Mouse (Mus musculus) adrenal gland, postnatal 4 days (tissue): ENCODE results near the gene Slc27a3. TPM values are rescaled to one million over a fixed set of nuclear protein-coding genes. Genes with fewer than 3 reads are reported as not detected.

Source experiments
- DNase-seq, 2 experiments: peaks; one replicate each; pipeline ENCODE4 v3.0.0; 2021 to 2022; ENCODE audit warnings: low spot score in 2 of 2, mixed read lengths in 2 of 2
- total RNA-seq, 2 experiments: library from RNA; stranded (reverse); gene quantifications; 2 replicates each; pipeline ENCODE4 v1.2.3; 2021

Gene Slc27a3
- total RNA-seq, 2 experiments from 2014 or later = 76.7 to 83.4 TPM

DNA sequence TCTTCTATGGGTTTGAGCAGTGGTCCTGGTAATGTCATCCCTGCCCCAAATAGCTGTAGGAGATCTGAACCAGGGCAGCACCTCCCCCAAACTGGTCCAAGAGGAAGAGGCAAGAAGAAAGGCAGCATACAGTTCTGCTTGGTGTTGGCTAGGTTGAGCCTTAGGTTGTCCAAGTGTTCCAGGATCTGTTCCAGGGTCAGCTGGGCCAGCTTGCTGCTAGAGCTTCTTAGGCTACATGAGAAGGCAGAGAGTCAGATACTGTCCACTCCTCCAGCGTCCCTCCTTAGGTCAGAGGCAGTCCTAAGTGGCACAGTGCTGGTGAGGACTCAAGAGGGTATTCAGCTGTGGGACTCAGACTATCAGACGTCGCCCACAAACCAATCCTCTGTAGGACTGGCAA, 2.9 kb upstream of the Slc27a3 start:
- no peak for DNase-seq

DNA sequence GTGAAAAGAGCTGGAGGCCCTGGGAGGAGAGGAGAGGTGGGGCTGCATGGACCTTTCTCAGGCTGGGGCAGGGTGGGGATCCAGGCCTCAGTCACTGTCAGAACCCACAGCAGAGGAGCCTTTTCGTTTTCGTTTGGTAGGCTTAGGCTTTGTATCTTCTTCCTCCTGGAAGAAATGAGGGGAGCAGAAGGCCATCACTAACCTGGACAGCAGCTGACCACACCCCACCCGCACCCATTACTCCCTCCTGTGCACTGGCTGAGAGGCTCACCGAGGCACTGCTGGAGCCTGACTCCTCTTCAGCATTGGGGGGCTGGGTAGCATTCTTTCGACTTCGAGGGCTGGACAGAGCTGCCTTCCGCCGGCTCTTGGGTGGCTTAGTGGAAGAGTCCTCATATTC, 2.2 kb upstream of the Slc27a3 start:
- DNase-seq = no peak

DNA sequence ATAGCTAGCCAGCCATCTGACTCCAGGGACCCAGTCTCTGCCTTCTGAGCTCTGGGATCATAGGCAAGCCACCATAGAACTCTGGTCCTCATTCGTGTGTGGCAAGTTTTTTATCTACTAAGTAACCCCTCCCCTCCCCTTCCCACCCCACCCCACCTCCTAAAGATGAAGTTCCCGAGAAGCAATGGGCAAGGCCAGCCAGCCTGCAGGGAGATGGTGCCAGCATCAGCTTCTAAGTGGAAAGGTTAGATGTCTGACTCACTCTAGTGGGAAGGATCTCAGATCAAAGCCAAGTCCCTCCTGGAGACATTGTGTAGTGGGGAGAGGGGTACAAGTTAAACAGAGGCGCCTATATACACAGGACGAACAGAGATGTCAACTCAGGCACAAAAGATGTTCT, 1.3 kb upstream of the Slc27a3 start:
- no peak for DNase-seq

DNA sequence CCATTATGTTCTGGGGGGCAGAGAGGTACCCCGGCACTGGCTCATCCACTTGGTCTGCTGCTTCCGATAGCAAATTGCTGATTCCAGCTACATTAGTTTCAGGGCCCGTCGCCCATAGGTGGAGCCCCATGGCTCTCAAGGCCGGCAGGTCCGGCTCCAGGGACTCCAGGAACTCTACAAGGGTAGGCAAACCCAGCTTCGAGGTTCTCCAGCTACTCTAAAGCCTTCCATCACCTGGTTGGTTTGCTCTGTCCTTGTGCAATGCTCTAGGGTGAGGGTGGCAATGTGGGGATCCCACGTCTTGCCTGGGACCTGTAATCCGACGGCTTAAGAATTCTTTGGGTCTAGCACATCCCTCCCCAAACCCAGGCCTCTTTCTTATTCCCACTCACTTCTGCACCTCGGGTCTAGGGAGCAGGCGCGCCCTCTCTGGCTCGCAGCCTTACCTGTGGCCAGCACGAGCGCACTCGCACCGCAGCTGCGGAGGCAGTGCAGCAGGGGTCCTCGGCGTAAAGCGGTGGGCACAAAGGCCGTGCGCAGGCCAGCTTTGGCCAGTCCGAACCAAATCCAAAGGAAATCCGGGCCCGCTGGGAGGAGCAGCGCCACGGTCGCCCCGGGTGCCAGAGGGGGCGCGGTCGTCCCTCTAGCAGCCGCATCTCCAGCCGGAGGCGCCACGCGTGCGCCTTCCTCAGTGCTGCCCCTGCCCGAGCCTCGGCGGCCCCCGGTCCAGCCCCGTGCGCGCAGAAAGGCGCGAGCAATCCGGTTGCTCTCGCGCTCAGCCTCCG, 820 bp downstream of the Slc27a3 start:
- DNase-seq = peak in 1 of 2 experiments; percentile 33

DNA sequence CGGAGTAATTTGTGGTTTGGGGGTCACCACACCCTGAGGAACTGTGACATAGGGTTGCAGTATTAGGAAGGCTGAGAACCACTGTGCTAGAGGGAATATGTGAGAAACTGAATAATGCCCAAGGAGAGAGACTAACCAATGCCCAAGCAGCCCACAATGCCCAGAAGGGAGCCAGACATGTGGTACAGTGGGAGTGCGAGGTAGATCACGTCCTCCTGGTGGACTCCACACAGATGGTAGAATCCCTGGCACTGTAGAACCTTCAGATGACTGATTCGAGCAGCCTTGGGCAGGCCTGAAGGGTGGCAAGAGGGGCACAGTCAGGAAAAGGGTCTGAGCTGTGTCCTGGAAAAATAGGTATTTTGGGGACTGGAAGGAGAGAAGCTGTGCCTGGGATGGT, 1.5 kb downstream of the Slc27a3 start:
- DNase-seq = no peak

DNA sequence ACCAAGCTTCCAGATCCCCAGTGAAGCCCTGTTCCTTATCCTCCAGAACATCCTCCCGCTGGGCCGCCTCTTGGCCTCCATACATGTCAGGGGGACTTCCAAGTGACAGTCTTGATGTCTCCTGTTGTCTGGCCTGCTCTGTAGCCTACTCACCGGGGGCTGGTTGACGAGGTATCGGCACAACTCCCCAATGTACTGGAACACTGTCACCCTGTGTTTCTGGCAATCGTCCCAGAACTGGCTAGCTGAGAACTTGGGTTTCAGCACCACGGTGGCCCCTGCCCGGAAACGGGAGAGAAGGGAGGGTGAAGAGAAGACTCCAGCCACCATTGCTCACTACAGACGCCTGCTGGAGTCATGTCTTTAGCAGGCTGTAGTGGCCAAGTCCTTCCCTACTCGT, 2.3 kb downstream of the Slc27a3 start:
- DNase-seq = peak in 1 of 2 experiments; percentile 40

DNA sequence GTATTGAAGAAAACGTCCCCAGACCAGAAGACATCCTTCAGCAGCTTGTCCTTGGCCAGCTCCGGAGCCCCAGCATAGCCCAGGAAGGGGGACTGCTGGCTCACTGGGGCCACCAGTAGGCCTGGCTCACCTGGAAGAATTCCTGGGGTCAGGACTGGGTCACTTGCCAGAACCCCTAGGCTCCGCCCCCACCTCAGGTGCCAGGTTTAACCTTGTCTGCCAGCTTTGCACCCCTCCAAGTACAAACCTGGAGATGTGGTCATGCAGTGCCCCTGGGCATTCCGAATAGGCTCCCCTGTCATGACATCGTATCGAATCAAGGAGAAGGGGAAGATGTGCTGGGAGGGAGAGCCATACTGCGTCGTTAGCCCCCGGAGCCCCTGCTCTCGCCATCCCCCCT, 2.9 kb downstream of the Slc27a3 start:
- no peak for DNase-seq

DNA sequence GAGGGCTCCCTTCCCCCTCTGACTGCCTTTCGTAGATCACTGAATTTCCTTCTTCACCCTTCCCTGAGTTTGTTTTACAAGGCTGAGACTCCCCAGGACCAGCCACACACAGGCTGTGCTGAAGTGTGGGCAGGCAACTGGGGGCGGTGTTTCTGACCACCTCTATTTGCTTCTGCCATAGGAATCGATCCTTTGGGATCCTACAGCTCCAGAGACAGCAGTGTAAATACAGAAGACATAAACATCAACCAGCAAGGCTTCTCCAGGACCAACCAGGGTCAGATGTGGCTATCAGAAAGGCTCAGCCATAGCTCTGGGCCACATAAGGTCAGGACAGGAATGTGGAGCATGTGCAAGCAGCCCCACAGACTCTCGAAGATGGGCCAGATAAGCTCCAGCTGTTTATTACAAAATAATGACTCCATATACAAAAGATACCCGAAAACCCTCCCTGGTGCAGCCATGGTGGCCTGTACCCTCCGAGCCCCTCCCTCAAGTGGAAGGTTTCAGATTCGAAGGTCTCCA, 4.8 kb downstream of the Slc27a3 start:
- no peak for DNase-seq

DNA sequence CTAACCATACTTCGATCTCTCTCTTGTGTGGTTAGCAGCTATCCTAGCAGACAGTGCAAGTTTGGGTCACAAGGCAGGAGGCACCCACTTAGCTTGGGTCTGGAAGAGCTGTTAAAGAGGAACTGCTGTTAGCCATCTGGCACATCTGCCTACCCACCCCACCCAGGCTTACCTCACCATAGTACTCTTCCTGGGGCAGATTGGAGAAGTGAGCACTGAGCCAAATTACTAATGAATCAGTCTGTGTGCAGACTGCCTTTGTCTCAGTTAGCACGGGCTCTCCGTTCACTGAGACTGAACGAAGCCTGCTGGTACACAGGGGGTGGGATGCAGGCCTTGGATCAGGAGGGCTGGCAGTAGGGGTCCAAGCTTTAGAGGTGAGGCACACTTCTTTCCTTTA, 6.0 kb downstream of the Slc27a3 start:
- no peak for DNase-seq

DNA sequence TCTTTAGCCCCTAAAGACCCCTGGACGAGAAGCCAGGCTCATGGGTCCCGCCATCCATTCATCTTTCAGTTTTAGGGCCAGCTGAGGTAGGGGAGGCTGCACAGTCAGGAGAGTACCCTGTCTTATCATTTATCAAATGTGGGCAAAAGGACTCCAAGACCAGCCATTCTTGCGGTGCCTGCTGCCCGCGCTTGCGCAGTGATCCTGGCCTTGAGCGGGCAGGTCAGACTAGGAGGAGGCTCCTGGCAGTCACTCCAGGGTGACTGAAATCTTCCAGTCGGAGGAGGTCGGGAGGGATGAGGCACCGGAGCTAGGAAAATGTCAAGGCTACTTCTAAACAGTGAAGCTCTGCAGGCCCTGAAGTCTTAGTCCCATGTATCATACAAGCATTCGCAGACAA, 8.0 kb downstream of the Slc27a3 start:
- peak in 1 of 2 experiments; percentile 60 for DNase-seq

DNA sequence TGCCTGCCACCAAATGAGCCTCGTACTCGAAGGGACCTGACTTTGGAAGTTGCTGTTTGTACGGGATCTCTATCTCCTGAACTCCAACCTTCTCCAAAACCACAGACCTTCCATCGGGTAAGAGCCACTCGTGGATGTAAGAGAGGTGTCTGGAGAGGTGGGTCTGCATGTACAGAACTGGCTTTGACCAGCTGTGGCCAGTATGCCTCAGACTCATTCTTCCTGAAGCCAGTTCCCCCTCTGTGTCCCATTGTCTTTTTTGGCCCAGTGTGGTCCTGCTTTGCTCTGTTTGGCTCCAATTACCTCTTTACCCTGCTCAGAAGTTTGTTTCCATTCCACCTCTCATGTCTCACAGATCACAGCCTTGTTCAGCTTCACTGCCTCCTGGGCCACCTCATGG, 11.2 kb downstream of the Slc27a3 start:
- DNase-seq = no peak

DNA sequence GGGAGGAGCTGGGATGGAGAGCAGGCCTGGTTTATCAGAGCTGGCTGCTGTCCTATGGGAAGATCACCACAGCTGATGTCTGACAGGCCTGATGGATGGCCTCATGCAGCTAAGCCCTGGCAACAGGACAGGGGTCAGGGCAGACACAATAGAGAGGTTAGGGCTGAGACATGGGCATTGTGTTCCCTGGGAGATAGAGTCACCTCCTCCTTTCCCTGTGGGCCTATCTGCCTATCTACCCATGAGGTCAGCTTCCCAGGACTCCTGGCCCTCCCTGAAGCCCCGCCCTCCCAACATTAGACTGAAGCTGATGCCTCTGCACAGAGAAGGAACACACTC, 13.5 kb downstream of the Slc27a3 start:
- no peak for DNase-seq

DNA sequence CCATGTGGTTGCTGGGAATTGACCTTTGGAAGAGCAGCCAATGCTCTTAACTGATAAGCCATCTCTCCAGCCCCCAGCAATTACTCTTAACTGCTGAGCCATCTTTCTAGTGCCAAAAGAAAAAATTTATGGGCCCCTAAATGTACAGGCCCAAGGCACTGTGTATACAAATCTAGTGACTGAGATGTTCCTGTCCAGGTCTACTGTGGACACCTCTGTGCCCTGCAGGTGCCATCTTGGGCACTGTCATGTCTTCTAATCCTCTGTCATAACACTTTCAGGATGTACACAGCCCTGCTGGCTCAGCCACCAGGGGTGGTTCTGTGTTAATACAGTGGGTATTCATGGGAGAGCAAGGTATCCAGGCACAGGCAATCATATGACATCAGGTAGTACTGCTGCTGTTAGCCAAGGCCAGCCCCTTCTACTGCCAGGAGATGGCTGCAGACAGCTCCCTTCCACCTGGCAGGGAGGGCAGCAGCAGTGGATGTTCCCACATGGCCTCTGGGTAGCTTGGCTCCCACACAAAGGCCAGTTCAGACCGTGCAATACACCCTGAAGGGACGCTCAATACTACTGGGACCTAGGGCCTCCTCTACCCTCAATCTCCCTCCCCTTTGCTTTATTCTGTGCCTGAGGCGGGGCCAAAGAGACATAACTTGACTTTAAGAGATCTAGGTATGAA, 14.0 kb downstream of the Slc27a3 start:
- no peak for DNase-seq

DNA sequence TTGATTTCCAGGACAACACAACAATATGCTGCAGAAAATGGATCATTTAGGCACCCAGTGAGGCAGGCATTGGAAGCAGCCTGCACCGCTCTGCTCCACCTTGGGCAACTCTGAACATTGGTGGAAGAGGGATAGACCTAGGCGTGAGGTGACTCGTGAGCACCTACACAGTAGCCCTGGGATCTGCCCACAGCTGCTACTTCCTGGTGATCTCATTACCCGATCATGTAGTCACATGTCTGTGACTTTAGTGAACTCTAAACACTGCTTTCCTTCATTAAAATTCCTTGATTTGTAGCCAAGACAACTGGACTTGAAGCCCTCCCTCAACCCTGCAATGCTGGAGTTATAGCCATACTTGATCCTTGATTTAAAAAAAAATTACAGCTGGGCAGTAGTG, 15.4 kb downstream of the Slc27a3 start:
- DNase-seq = no peak

DNA sequence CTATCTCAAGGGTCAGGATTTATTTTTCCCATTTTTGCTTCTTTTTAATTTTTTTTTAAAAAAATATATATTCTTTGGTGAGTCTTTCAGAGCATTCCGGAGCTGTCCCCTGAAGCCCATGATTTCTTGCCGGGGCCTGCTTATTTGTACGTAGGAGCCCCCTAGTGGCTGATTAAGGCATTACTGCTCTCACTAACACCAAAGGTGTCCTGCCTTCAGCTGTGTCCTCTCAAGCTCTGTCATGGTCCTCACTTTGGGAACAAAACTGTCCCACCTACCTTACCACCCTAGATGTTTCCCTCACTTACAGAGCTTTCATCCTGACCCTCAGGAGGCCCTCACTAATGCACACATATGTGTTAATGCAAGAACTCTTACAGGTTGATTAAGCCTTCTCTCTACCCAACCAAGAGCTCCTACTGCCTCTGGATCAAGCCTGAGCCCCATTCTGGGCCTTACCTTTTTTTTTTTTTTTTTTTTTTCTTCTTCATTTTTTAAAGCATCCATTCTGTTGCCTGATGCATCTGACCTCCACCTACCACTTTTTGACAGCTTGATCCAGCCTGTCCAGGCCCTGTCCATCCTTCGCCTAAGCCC, 16.2 kb downstream of the Slc27a3 start:
- peak in 1 of 2 experiments; percentile 61 for DNase-seq

DNA sequence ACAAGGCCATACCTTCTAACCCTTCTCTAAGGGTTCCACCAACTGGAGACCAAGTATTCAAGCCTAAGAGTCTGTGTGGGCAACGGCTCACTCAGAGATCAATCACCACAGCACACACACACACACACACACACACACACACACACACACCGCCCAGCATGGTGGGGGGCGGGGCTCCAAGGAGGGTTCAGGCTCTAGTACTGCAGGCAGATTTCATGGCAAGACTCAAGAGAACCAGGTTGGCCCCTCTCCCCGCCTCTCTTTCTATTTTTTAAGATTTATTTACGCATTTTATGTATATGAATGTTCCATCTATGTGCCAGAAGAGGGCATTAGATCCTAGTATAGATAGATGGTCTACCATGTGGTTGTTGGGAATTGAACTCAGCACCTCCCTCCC, 16.9 kb downstream of the Slc27a3 start:
- DNase-seq = no peak

DNA sequence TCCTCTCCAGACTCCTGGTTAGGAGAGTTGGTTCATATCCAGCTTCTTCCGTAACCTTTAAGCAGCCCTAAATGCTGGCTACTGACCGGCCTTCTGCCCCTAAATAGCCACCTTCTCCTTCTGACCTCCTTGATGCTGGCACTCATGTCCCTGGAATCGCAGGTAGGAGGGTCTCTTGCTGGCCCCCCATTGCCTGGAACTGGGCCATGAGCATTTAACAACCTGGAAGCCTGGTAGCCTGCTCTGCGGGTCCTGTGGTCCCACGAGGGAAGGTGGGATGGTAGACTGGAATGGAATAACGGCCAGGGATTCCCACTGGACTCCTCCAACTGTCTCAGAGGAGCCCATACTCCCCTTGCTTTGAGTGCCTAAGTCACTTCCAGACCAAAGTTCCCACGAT, 17.9 kb downstream of the Slc27a3 start:
- no peak for DNase-seq

DNA sequence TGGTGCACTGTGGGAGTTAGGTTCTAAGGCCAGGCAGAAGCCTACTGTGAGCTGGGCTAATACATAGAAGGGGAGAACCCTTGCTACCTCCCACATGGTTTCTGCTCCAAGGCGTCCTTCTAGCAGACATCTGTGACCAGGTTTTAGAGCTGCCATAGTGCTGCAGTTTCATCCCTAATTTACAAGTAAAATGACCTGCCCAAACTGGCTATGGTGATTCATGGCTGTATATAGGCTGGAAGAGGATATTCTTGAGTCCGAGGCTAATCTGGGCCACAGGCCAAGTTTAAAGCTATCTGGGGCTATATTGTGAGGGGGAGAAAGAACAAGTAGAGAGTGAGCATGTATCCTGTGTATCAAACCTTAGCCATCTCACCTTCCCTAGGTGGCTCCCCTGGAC, 20.7 kb downstream of the Slc27a3 start:
- DNase-seq = no peak

DNA sequence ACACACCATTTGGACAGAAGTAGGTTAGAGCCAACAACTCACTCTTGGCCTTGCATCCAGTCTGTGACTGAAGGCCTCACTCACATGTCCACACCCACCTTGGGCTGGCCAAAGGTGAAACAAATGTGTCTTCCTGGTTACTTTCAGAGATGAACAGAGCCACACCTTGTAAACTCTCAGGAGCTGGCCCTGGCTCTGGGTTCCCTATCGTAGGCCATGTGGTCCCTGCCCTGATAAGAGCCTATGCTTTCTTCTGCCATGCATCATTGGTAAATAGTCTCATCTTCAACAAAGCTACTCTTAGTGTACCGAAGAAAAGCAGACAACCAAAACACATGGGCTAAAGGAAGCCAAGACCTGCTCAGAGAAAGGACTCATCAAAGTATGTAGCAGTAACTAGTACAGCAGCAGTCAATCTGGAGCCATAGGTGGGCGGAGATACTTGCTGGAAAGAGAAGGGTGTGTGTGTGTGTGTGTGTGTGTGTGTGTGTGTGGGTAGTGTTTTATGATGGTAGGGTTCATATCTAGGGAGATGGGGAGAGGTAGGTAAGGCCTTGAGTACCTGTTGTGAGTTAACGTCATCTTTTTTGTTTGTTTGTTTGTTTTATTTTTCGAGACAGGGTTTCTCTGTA, 22.6 kb downstream of the Slc27a3 start:
- DNase-seq = no peak

DNA sequence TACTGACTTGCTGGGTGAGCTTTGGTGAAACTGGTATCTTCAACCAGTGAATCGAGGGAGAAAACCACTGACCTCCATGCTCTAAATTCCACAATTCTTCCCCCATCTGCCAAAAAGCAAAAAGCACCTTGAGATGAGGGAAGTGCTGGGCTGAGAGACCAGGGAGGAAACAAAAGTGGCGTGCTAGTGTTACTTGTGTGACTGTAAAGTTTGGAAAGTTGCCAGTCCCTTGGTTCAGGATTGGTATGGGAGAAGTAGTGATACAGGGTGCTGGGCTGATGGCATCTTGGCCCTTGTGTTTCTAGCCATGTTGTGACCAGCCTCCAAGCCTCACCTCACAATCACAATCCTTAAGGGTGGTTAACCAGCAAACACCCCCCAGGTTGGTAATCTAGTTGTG, 27.4 kb downstream of the Slc27a3 start:
- DNase-seq = no peak

DNA sequence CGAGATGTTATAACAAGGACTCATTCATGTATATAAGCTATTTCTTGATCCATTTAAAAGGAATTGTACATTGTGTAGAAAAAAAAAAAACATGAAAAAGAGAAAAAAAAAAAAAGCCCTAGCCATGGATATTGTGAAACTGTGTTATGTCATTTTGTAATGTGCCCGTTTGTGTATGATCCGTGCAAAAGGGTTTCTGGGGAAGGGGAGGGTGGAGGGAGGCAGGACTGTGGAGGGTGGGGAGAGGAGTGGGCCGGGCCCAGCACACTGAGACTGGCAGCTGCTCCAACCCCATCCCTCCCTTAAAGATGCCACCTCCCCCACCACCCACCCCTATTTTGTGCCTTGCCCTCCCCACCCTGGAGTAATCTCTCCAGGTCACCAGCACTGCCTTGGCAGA, 28.3 kb downstream of the Slc27a3 start:
- no peak for DNase-seq

DNA sequence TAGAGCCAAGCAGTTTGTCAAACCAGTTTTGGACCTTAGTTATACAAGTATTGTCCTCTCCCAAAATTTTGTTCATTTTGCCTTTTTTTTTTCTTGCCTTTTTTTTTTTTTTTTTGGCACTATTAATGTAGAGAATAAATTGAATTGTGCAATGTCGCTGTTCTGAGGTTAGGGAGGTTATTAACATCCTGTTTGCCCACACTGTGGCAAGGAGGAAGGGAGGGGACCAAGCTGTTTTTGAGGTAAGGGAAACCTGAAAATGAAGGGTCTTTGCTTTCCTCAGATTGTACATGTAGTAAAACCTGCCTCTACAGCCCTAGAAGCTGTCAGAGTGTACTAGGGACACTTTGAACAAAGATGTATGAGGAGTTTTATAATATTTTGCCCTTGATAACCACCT, 30.5 kb downstream of the Slc27a3 start:
- DNase-seq = no peak
